Mouse (Mus musculus) myocyte (in vitro differentiated cells): ENCODE results near the gene Hdac9.

Experiments
- CEBPB ChIP-seq: IDR thresholded peaks from 2 replicates; pipeline ENCODE4 v1.6.1; 2011; ENCODE audit warnings: mild to moderate bottlenecking, moderate library complexity; ENCODE audit not compliant: poor library complexity, insufficient read depth, severe bottlenecking
- E2F4 ChIP-seq: IDR thresholded peaks from one replicate; pipeline ENCODE4 v1.6.1; 2011; ENCODE audit warnings: mild to moderate bottlenecking, control low read depth, moderate library complexity; ENCODE audit not compliant: insufficient read depth
- POLR2A ChIP-seq: IDR thresholded peaks from one replicate; pipeline ENCODE4 v1.6.1; 2011; ENCODE audit warnings: low read depth, mild to moderate bottlenecking, control low read depth, moderate library complexity; ENCODE audit not compliant: insufficient read length
- POLR2AphosphoS2 ChIP-seq: IDR thresholded peaks from one replicate; pipeline ENCODE4 v1.6.1; 2011; ENCODE audit warnings: low read depth, control low read depth; ENCODE audit not compliant: insufficient read length
- REST ChIP-seq: IDR thresholded peaks from one replicate; pipeline ENCODE4 v1.6.1; 2011; ENCODE audit warnings: mild to moderate bottlenecking, control low read depth, moderate library complexity; ENCODE audit not compliant: insufficient read depth, insufficient read length
- USF1 ChIP-seq: IDR thresholded peaks from one replicate; pipeline ENCODE4 v1.6.1; 2011; ENCODE audit warnings: low read depth, mild to moderate bottlenecking, control low read depth, moderate library complexity

DNA sequence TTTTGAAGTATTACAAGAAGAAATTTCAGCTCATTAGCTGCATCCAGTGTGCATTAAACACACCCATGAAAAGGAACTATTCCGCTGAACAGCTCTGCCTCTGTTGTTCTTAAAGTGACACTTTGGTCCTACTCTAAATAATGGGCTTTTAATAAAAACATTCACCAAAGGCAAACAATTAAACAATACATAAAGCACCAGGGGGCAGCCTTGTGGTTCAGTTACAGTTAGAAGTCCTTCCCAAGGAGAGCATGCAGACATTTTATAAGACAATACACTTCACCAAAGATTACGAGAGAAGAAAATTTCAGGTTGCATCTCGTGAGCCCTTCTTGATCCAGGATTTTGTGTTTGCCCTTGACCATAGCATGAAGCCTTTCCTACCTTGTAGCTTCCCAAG is 715.4 kb downstream of the Hdac9 start:
- TF ChIP-seq E2F4 (no peak), POLR2A (no peak), REST (no peak), USF1 (no peak), POLR2AphosphoS2 (no peak), CEBPB (no peak)
